Mouse (Mus musculus) heart, postnatal 25 days (tissue): ENCODE results near the gene Tollip. TPM values are rescaled to one million over a fixed set of nuclear protein-coding genes. Genes with fewer than 3 reads are reported as not detected.

Experiments
- total RNA-seq, 2 experiments: library from RNA; stranded (reverse); gene quantifications; 2 replicates each; pipeline ENCODE4 v1.2.3; 2021

The Tollip gene
- total RNA-seq, 2 experiments from 2014 or later = 47.4 to 52.9 TPM

Other genes with a start within 250 kb of the Tollip start
- not detected for gene Muc2, start 228.2 kb downstream of the Tollip start, total RNA-seq
- not detected for gene Muc5ac, start 129.5 kb downstream of the Tollip start, total RNA-seq
- gene Muc5b, start 79.4 kb downstream of the Tollip start, total RNA-seq = not detected
- under 1 TPM in 1 of 2 experiments, not detected in 1; 0.22 TPM for gene Brsk2, start 31.2 kb upstream of the Tollip start, total RNA-seq
- gene Mob2, start 142.6 kb upstream of the Tollip start, total RNA-seq = 10 to 100 TPM; 40.2 to 40.7 TPM
- 10 to 100 TPM; 39.7 to 53.5 TPM for gene Dusp8, start 177.3 kb upstream of the Tollip start, total RNA-seq
- not detected for gene Gm45618, start 202.2 kb upstream of the Tollip start, total RNA-seq
- gene Gm39115, start 217.5 kb upstream of the Tollip start, total RNA-seq = not detected
- not detected for gene Gm45337, start 226.1 kb upstream of the Tollip start, total RNA-seq
- gene Gm29735, start 238.6 kb upstream of the Tollip start, total RNA-seq = not detected
- not detected for gene Gm4553, start 247.2 kb upstream of the Tollip start, total RNA-seq